Mouse (Mus musculus): ENCODE measurements around the gene Krtap3-1.

- no peak for TF ChIP-seq CTCF (IDR thresholded peaks at IDR 0.05; ENCODE audit: extremely low read depth, insufficient read depth, insufficient read length, insufficient replicate concordance)
- no peak for TF ChIP-seq POLR2A (IDR thresholded peaks at IDR 0.05; ENCODE audit: low read depth, low read length)
These were observed 16.8 kb upstream of the Krtap3-1 start, which contains the start of gene Krtap1-4 for GRCm38 (mm10) chr11:99583245-99583704.
